Mouse (Mus musculus): ENCODE measurements around the gene Arpc3. TPM values are rescaled to one million over a fixed set of nuclear protein-coding genes. Genes with fewer than 3 reads are reported as not detected.

Arpc3 gene
- polyA plus RNA-seq, 1 experiment from 2014 or later, result 54.1 TPM

DNA sequence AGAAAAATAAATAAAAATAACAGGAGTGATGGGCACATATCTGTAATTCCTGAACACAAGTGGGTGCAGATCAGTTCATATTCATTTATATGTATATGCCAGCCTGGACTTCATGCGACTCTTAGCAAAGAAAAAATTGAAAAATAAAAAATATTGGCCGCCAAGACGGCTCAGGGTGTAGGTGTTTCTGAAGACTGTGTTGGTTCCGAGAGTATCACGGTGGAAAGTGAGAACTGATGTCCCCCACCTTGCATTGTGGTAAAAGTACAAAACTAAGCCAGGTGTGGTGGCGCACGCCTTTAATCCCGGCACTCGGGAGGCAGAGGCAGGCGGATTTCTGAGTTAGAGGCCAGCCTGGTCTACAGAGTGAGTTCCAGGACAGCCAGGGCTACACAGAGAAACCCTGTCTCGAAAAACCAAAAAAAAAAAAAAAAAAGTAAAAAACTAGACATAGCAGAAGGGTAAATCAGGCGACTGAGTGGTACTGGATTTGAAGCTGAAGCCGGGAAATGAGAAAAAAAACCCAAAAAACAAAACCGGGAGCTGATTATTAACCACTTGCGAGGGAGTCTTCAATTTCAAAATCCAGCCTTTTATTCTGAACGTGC is 396 bp upstream of the Arpc3 start:
- ATAC-seq (replicated peaks; ENCODE audit: insufficient number of reproducible peaks, low FRiP score, low TSS enrichment, low read depth) (no peak), DNase-seq (ENCODE audit: low spot score) (no peak)
- WGBS, result 52% methylated on average over 15 of the region's 16 CpGs

GRCm38 (mm10) chr5:122392227-122393004 is 738 bp downstream of the Arpc3 start:
- H3K9me3 ChIP-seq (replicated peaks; ENCODE audit: control insufficient read depth, low read length), result no peaks in the 10 kb centered on the region
- 16% methylated on average over 19 of the region's 19 CpGs for WGBS
- H3K36me3 ChIP-seq (replicated peaks; ENCODE audit: control insufficient read depth, insufficient read depth, low read depth, low read length), result peaks cover 3% of the 10 kb centered on the region
- H3K27me3 ChIP-seq (ENCODE audit: control insufficient read depth, insufficient read depth, low read length), result no peaks in the 10 kb centered on the region
- peak overlapping the region; percentile 82 for H3K4me2 ChIP-seq (ENCODE audit: low read depth, low read length)
- no peak for ATAC-seq (replicated peaks; ENCODE audit: insufficient number of reproducible peaks, low FRiP score, low TSS enrichment, low read depth)
- no peak for DNase-seq (ENCODE audit: low spot score)
- no peak overlapping the region for H3K27ac ChIP-seq (replicated peaks; ENCODE audit: low read depth, low read length)
- H3K4me3 ChIP-seq (ENCODE audit: low read depth, low read length), result peak overlapping the region; percentile 82
- H3K4me1 ChIP-seq (ENCODE audit: control insufficient read depth, insufficient read depth, low read length), result peaks cover 3% of the 10 kb centered on the region; the same call in 1 of the 2 replicates
- peak overlapping the region; percentile 77 for H3K9ac ChIP-seq (replicated peaks; ENCODE audit: low read length)

More for the DNA sequence above, 396 bp upstream of the Arpc3 start:
- Histone ChIP-seq H3K9ac (replicated peaks; ENCODE audit: low read length) (no peak overlapping the region), H3K4me2 (ENCODE audit: low read depth, low read length) (no peak overlapping the region), H3K9me3 (replicated peaks; ENCODE audit: control insufficient read depth, low read length) (no peaks in the 10 kb centered on the region), H3K27me3 (ENCODE audit: control insufficient read depth, insufficient read depth, low read length) (no peaks in the 10 kb centered on the region), H3K27ac (replicated peaks; ENCODE audit: low read depth, low read length) (no peak overlapping the region), H3K4me3 (ENCODE audit: low read depth, low read length) (peak overlapping the region; percentile 82; the same call in 1 of the 2 replicates), H3K36me3 (replicated peaks; ENCODE audit: control insufficient read depth, insufficient read depth, low read depth, low read length) (no peaks in the 10 kb centered on the region), H3K4me1 (ENCODE audit: control insufficient read depth, insufficient read depth, low read length) (peaks cover 3% of the 10 kb centered on the region; the same call in 1 of the 2 replicates)

GRCm38 (mm10) chr5:122393887-122394286 is 2.2 kb downstream of the Arpc3 start:
- Histone ChIP-seq H3K36me3 (replicated peaks; ENCODE audit: control insufficient read depth, insufficient read depth, low read depth, low read length) (peaks cover 3% of the 10 kb centered on the region), H3K4me2 (ENCODE audit: low read depth, low read length) (no peak overlapping the region), H3K9ac (replicated peaks; ENCODE audit: low read length) (no peak overlapping the region), H3K9me3 (replicated peaks; ENCODE audit: control insufficient read depth, low read length) (no peaks in the 10 kb centered on the region), H3K4me3 (ENCODE audit: low read depth, low read length) (no peak overlapping the region), H3K4me1 (ENCODE audit: control insufficient read depth, insufficient read depth, low read length) (peaks cover 3% of the 10 kb centered on the region; the same call in 1 of the 2 replicates), H3K27me3 (ENCODE audit: control insufficient read depth, insufficient read depth, low read length) (no peaks in the 10 kb centered on the region), H3K27ac (replicated peaks; ENCODE audit: low read depth, low read length) (no peak overlapping the region)
- ATAC-seq (replicated peaks; ENCODE audit: insufficient number of reproducible peaks, low FRiP score, low TSS enrichment, low read depth), result no peak
- peak; percentile 80 for DNase-seq (ENCODE audit: low spot score)
- 61% methylated on average over 2 of the region's 2 CpGs for WGBS

- no peaks in the 10 kb centered on the region for H3K27me3 ChIP-seq (ENCODE audit: control insufficient read depth, insufficient read depth, low read length)
- WGBS, result 87% methylated on average over 10 of the region's 10 CpGs
- H3K36me3 ChIP-seq (replicated peaks; ENCODE audit: control insufficient read depth, insufficient read depth, low read depth, low read length), result peaks cover 3% of the 10 kb centered on the region
These were observed 5.1 kb downstream of the Arpc3 start for GRCm38 (mm10) chr5:122396791-122397190.

DNA sequence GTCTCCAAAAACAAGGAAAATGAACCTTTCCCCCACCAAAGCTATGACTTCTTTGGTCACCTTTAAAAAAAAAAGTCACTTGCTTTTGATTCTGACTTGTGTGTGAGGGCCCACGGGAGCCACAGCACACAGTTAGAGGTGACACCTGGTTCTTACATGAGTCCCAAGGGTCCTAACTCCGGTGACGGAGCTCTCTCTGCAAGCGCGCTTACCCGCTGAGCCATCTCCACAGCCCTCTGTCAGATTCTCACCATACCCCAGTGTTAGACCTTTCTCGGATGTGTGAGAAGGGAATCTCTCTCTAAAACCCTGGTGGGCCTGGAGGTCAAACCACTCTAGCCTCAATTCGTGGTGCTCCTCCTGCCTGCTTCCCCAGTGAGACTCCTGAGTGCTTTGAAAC is 5.8 kb downstream of the Arpc3 start:
- DNase-seq (ENCODE audit: low spot score), result no peak
- 92% methylated on average over 8 of the region's 8 CpGs for WGBS
- no peaks in the 10 kb centered on the region for H3K27me3 ChIP-seq (ENCODE audit: control insufficient read depth, insufficient read depth, low read length)
- no peak overlapping the region for H3K9ac ChIP-seq (replicated peaks; ENCODE audit: low read length)
- H3K4me1 ChIP-seq (ENCODE audit: control insufficient read depth, insufficient read depth, low read length), result no peaks in the 10 kb centered on the region; the same call in 1 of the 2 replicates
- H3K4me3 ChIP-seq (ENCODE audit: low read depth, low read length), result no peak overlapping the region
- H3K27ac ChIP-seq (replicated peaks; ENCODE audit: low read depth, low read length), result no peak overlapping the region
- no peaks in the 10 kb centered on the region for H3K9me3 ChIP-seq (replicated peaks; ENCODE audit: control insufficient read depth, low read length)
- H3K4me2 ChIP-seq (ENCODE audit: low read depth, low read length), result no peak overlapping the region
- no peak for ATAC-seq (replicated peaks; ENCODE audit: insufficient number of reproducible peaks, low FRiP score, low TSS enrichment, low read depth)
- H3K36me3 ChIP-seq (replicated peaks; ENCODE audit: control insufficient read depth, insufficient read depth, low read depth, low read length), result peaks cover 3% of the 10 kb centered on the region

More at GRCm38 (mm10) chr5:122396791-122397190, 5.1 kb downstream of the Arpc3 start:
- H3K4me3 ChIP-seq (ENCODE audit: low read depth, low read length), result no peak overlapping the region
- no peak overlapping the region for H3K4me2 ChIP-seq (ENCODE audit: low read depth, low read length)
- H3K27ac ChIP-seq (replicated peaks; ENCODE audit: low read depth, low read length), result no peak overlapping the region
- H3K9ac ChIP-seq (replicated peaks; ENCODE audit: low read length), result no peak overlapping the region
- H3K4me1 ChIP-seq (ENCODE audit: control insufficient read depth, insufficient read depth, low read length), result peaks cover 3% of the 10 kb centered on the region; the same call in 1 of the 2 replicates
- no peaks in the 10 kb centered on the region for H3K9me3 ChIP-seq (replicated peaks; ENCODE audit: control insufficient read depth, low read length)
- no peak for ATAC-seq (replicated peaks; ENCODE audit: insufficient number of reproducible peaks, low FRiP score, low TSS enrichment, low read depth)
- DNase-seq (ENCODE audit: low spot score), result no peak

DNA sequence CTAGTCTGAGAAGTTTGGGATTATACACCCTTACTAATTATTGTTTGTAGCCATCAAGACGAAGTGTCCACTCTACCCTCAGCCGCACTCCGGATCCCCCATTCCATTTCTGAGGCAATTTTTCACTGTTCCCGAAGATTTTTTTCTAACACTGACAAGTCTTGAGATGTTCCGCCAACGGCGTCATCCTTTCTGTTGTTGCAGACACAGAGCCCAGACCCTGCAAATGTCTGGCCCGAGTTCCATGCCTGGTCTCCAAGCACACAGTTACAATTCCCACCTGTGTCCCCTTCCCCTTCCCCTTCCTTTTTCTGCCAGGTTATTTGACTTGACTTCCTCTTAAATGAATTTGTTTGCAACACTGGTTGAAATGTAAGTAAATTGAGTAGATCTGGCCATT is 8.2 kb downstream of the Arpc3 start:
- WGBS, result 90% methylated on average over 8 of the region's 8 CpGs
- H3K4me1 ChIP-seq (ENCODE audit: control insufficient read depth, insufficient read depth, low read length), result no peaks in the 10 kb centered on the region
- no peak overlapping the region for H3K4me3 ChIP-seq (ENCODE audit: low read depth, low read length)
- H3K9ac ChIP-seq (replicated peaks; ENCODE audit: low read length), result no peak overlapping the region
- H3K27ac ChIP-seq (replicated peaks; ENCODE audit: low read depth, low read length), result no peak overlapping the region
- H3K27me3 ChIP-seq (ENCODE audit: control insufficient read depth, insufficient read depth, low read length), result no peaks in the 10 kb centered on the region
- peaks cover 8% of the 10 kb centered on the region for H3K36me3 ChIP-seq (replicated peaks; ENCODE audit: control insufficient read depth, insufficient read depth, low read depth, low read length)
- DNase-seq (ENCODE audit: low spot score), result no peak
- no peaks in the 10 kb centered on the region for H3K9me3 ChIP-seq (replicated peaks; ENCODE audit: control insufficient read depth, low read length)
- ATAC-seq (replicated peaks; ENCODE audit: insufficient number of reproducible peaks, low FRiP score, low TSS enrichment, low read depth), result no peak
- no peak overlapping the region for H3K4me2 ChIP-seq (ENCODE audit: low read depth, low read length)

- Histone ChIP-seq H3K27ac (replicated peaks; ENCODE audit: low read depth, low read length) (no peak overlapping the region), H3K9me3 (replicated peaks; ENCODE audit: control insufficient read depth, low read length) (no peaks in the 10 kb centered on the region), H3K27me3 (ENCODE audit: control insufficient read depth, insufficient read depth, low read length) (no peaks in the 10 kb centered on the region), H3K4me2 (ENCODE audit: low read depth, low read length) (no peak overlapping the region), H3K4me3 (ENCODE audit: low read depth, low read length) (no peak overlapping the region), H3K9ac (replicated peaks; ENCODE audit: low read length) (no peak overlapping the region), H3K4me1 (ENCODE audit: control insufficient read depth, insufficient read depth, low read length) (no peaks in the 10 kb centered on the region), H3K36me3 (replicated peaks; ENCODE audit: control insufficient read depth, insufficient read depth, low read depth, low read length) (peaks cover 8% of the 10 kb centered on the region)
- no peak for ATAC-seq (replicated peaks; ENCODE audit: insufficient number of reproducible peaks, low FRiP score, low TSS enrichment, low read depth)
- DNase-seq (ENCODE audit: low spot score), result no peak
- WGBS, result 85% methylated on average over 18 of the region's 18 CpGs
These were observed 9.1 kb downstream of the Arpc3 start for GRCm38 (mm10) chr5:122400628-122401302.

- Histone ChIP-seq H3K27me3 (ENCODE audit: control insufficient read depth, insufficient read depth, low read length) (no peaks in the 10 kb centered on the region), H3K27ac (replicated peaks; ENCODE audit: low read depth, low read length) (no peak overlapping the region), H3K4me3 (ENCODE audit: low read depth, low read length) (no peak overlapping the region), H3K9ac (replicated peaks; ENCODE audit: low read length) (no peak overlapping the region), H3K4me1 (ENCODE audit: control insufficient read depth, insufficient read depth, low read length) (no peaks in the 10 kb centered on the region), H3K36me3 (replicated peaks; ENCODE audit: control insufficient read depth, insufficient read depth, low read depth, low read length) (peaks cover 9% of the 10 kb centered on the region), H3K4me2 (ENCODE audit: low read depth, low read length) (no peak overlapping the region), H3K9me3 (replicated peaks; ENCODE audit: control insufficient read depth, low read length) (no peaks in the 10 kb centered on the region)
- DNase-seq (ENCODE audit: low spot score), result peak; percentile 69
- WGBS, result 22% methylated on average over 8 of the region's 8 CpGs
- no peak for ATAC-seq (replicated peaks; ENCODE audit: insufficient number of reproducible peaks, low FRiP score, low TSS enrichment, low read depth)
These were observed 9.6 kb downstream of the Arpc3 start for GRCm38 (mm10) chr5:122401303-122401640.
